11 mouse cellular contexts compared by ENCODE assay signal in the genomic region with DNA sequence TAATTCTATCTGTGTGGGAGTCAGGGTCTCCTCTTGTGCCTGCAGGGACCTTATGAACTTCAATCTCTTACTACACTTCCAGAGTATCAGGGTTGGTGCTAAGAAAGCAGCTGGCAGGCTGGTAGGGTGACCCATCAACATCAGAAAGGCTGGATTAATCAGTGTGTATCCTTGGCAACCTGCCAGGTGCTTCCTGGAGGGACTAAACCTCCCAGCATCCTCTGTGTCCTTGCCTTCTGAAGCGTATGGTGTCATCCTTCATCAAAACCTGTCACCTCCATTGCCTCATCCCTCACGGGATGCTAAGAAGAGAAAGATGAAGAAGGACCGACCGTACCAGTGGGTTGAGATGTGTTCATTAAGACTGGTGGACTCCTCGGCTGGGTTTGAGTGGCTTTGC. TPM values are rescaled to one million over a fixed set of nuclear protein-coding genes. Genes with fewer than 3 reads are reported as not detected.
DNase-seq lines count a peak whose midpoint lies in the region; ATAC-seq lines count a peak whose summit lies in the region.
"Had no signal": no experiment of that assay in that cellular context is flagged by ENCODE, and none has a peak within 500 bp of the region (broad histone marks: within the 10 kb centered on the region; RNA-seq: fewer than 3 reads in every experiment).

No protein-coding gene starts in this region.

- H3K4me3 ChIP-seq in heart, embryonic 13.5 days: no peak overlapping the region
- H3K4me3 ChIP-seq in hindbrain, embryonic 10.5 days: no peak overlapping the region
- no peak overlapping the region for H3K4me3 ChIP-seq in midbrain, embryonic 13.5 days (replicated peaks)
- H3K4me3 ChIP-seq in heart, embryonic 10.5 days: no peak overlapping the region
- H3K4me3 ChIP-seq: limb, embryonic 15.5 days had no signal

- intact Hi-C loops in heart, postnatal 10 days (cut with DNase I): no loop called here

- peaks cover 26% of the 10 kb centered on the region for H3K4me1 ChIP-seq in heart, embryonic 13.5 days
- H3K4me1 ChIP-seq in hindbrain, embryonic 10.5 days (replicated peaks): peaks cover 34% of the 10 kb centered on the region
- peaks cover 43% of the 10 kb centered on the region for H3K4me1 ChIP-seq in midbrain, embryonic 13.5 days (replicated peaks)
- H3K4me1 ChIP-seq in heart, embryonic 10.5 days: peaks cover 30% of the 10 kb centered on the region

- H3K36me3 ChIP-seq in heart, embryonic 13.5 days: no peaks in the 10 kb centered on the region
- H3K36me3 ChIP-seq in hindbrain, embryonic 10.5 days: peaks cover 14% of the 10 kb centered on the region; the same call in 1 of the 2 replicates
- peaks cover 6% of the 10 kb centered on the region; the same call in 1 of the 2 replicates for H3K36me3 ChIP-seq in midbrain, embryonic 13.5 days
- no peaks in the 10 kb centered on the region; the same call in 1 of the 2 replicates for H3K36me3 ChIP-seq in heart, embryonic 10.5 days

- 66% methylated on average over 5 of the region's 5 CpGs for WGBS in heart, embryonic 13.5 days
- 68% methylated on average over 5 of the region's 5 CpGs for whole genome bisulfite sequencing in hindbrain, embryonic 10.5 days
- 33% methylated on average over 5 of the region's 5 CpGs for WGBS in midbrain, embryonic 13.5 days
- 71% methylated on average over 5 of the region's 5 CpGs for WGBS in heart, embryonic 10.5 days

- no peak overlapping the region; the same call in 1 of the 2 replicates for H3K9ac ChIP-seq in heart, embryonic 13.5 days
- no peak overlapping the region; the same call in 1 of the 2 replicates for H3K9ac ChIP-seq in midbrain, embryonic 13.5 days (replicated peaks)
- H3K9ac ChIP-seq: limb, embryonic 15.5 days had no signal

- peak overlapping the region; percentile 18; the same call in 1 of the 2 replicates for H3K4me2 ChIP-seq in heart, embryonic 13.5 days
- peak overlapping the region; percentile 14 for H3K4me2 ChIP-seq in midbrain, embryonic 13.5 days (replicated peaks)
- H3K4me2 ChIP-seq: limb, embryonic 15.5 days had no signal

- peak overlapping the region; percentile 76 for H3K27ac ChIP-seq in heart, embryonic 13.5 days (replicated peaks)
- peak overlapping the region; percentile 69 for H3K27ac ChIP-seq in hindbrain, embryonic 10.5 days
- peak overlapping the region; percentile 71 for H3K27ac ChIP-seq in midbrain, embryonic 13.5 days
- no peak overlapping the region for H3K27ac ChIP-seq in heart, embryonic 10.5 days

- no peak for ATAC-seq in heart, embryonic 13.5 days (ENCODE audit: extremely low read depth, insufficient number of reproducible peaks, low FRiP score, low TSS enrichment)
- peak; percentile 77 for ATAC-seq in midbrain, embryonic 13.5 days
- ATAC-seq in monocyte, adult 5-6 weeks (replicated peaks; ENCODE audit: insufficient number of reproducible peaks, low FRiP score, low TSS enrichment, poor library complexity, severe bottlenecking): no peak

- no peaks in the 10 kb centered on the region for H3K9me3 ChIP-seq in heart, embryonic 13.5 days
- no peaks in the 10 kb centered on the region for H3K9me3 ChIP-seq in hindbrain, embryonic 10.5 days
- H3K9me3 ChIP-seq in midbrain, embryonic 13.5 days: no peaks in the 10 kb centered on the region
- H3K9me3 ChIP-seq in heart, embryonic 10.5 days: no peaks in the 10 kb centered on the region
- H3K9me3 ChIP-seq: limb, embryonic 15.5 days had no signal

- DNase-seq in heart, postnatal 10 days: no peak
- peak; percentile 84 for DNase-seq in adrenal gland, postnatal 14 days
- no peak for DNase-seq in hindbrain, embryonic 10.5 days (ENCODE audit: low spot score)
- no peak for DNase-seq in heart, embryonic 10.5 days (ENCODE audit: low spot score)
- DNase-seq in thymus, postnatal 25 days: no peak

- H3K27me3 ChIP-seq in heart, embryonic 13.5 days (replicated peaks): no peaks in the 10 kb centered on the region
- H3K27me3 ChIP-seq in hindbrain, embryonic 10.5 days (ENCODE audit: insufficient read depth, poor library complexity, severe bottlenecking): no peaks in the 10 kb centered on the region
- no peaks in the 10 kb centered on the region for H3K27me3 ChIP-seq in midbrain, embryonic 13.5 days
- 0 out of 2 replicates have a peak, but pooled peaks cover 5% of the 10 kb centered on the region for H3K27me3 ChIP-seq in heart, embryonic 10.5 days (ENCODE audit: insufficient read depth, poor library complexity, severe bottlenecking)
- H3K27me3 ChIP-seq: limb, embryonic 15.5 days had no signal

RNA-seq across cellular contexts. Expression of a gene that starts 8.0 kb away (rescaled TPM):
- 8.4 and 9.4 TPM in 2 replicates for polyA plus RNA-seq in heart, embryonic 13.5 days (2015; fragmentation: Nextera tagmentation; extraction: Ambion mirVana)
- 1 to 10 TPM; 4.8 to 7.8 TPM for total RNA-seq in heart, postnatal 10 days (2021)
- total RNA-seq in adrenal gland, postnatal 14 days (2021): 6.5 and 7.4 TPM in 2 replicates
- 33.7 and 37.0 TPM in 2 replicates for polyA plus RNA-seq in hindbrain, embryonic 10.5 days (2016; fragmentation: Nextera tagmentation; extraction: Ambion mirVana)
- polyA plus RNA-seq in midbrain, embryonic 13.5 days (2015; fragmentation: Nextera tagmentation; extraction: Ambion mirVana): 43.6 and 45.8 TPM in 2 replicates
- 0.10 to 0.29 TPM in 2 of 3 replicates, not detected in the other for total RNA-seq in monocyte, adult 5-6 weeks (2017)
- polyA plus RNA-seq in heart, embryonic 10.5 days (2016; fragmentation: Nextera tagmentation; extraction: Ambion mirVana): 6.2 and 18.4 TPM in 2 replicates
- total RNA-seq: common myeloid progenitor, adult 5-6 weeks had no signal

RNA-seq across cellular contexts. Expression of a gene that starts 23.4 kb away (rescaled TPM):
- not detected in 2 replicates for polyA plus RNA-seq in heart, embryonic 13.5 days (2015; fragmentation: Nextera tagmentation; extraction: Ambion mirVana)
- total RNA-seq in heart, postnatal 10 days (2021): not detected
- total RNA-seq in adrenal gland, postnatal 14 days (2021): not detected in 2 replicates
- not detected in 2 replicates for polyA plus RNA-seq in hindbrain, embryonic 10.5 days (2016; fragmentation: Nextera tagmentation; extraction: Ambion mirVana)
- polyA plus RNA-seq in midbrain, embryonic 13.5 days (2015; fragmentation: Nextera tagmentation; extraction: Ambion mirVana): not detected in 2 replicates
- not detected in 3 replicates for total RNA-seq in monocyte, adult 5-6 weeks (2017)
- polyA plus RNA-seq in heart, embryonic 10.5 days (2016; fragmentation: Nextera tagmentation; extraction: Ambion mirVana): not detected in 2 replicates
- total RNA-seq: common myeloid progenitor, adult 5-6 weeks had no signal
- polyA plus RNA-seq: limb, embryonic 15.5 days; spleen, adult 2 months had no signal
